Mouse (Mus musculus) gastrocnemius, postnatal 14 days (tissue): ENCODE data around the gene Ppp1r14b. TPM values are rescaled to one million over a fixed set of nuclear protein-coding genes. Genes with fewer than 3 reads are reported as not detected.

ENCODE experiments used
- DNase-seq: peaks from one replicate; pipeline ENCODE4 v3.0.0; 2021; ENCODE audit warnings: mixed read lengths
- intact Hi-C: fragments of 180-260 bp; cut with DNase I; formaldehyde crosslinking; loops from one replicate; pipeline ENCODE4 v1.15.1; 2025; ENCODE audit warnings: low total_unique reads
- total RNA-seq, 2 experiments: library from RNA; stranded (reverse); gene quantifications; 2 replicates each; pipeline ENCODE4 v1.2.3; 2021

Gene Ppp1r14b
- total RNA-seq, 2 experiments from 2014 or later = 139 to 184 TPM

GRCm38 (mm10) chr19:6941372-6942248 lies 33.2 kb upstream of the Ppp1r14b start, which contains the start of gene Bad:
Bad (plus strand) TSS chr19:6941861.
- peak; percentile 94 for DNase-seq
- intact Hi-C loops = no loop called here

- intact Hi-C loops = no loop called here
- peak; percentile 97 for DNase-seq
Measured at GRCm38 (mm10) chr19:6942249-6942691, 32.5 kb upstream of the Ppp1r14b start, which contains the start of gene Gpr137. Gpr137 (minus strand) TSS chr19:6942480.

GRCm38 (mm10) chr19:6942764-6943163 lies 32.0 kb upstream of the Ppp1r14b start:
- DNase-seq = no peak
- intact Hi-C loops = no loop called here

GRCm38 (mm10) chr19:6943709-6944108 lies 31.1 kb upstream of the Ppp1r14b start:
- no peak for DNase-seq
- intact Hi-C loops = no loop called here

GRCm38 (mm10) chr19:6947742-6948141 lies 27.0 kb upstream of the Ppp1r14b start:
- intact Hi-C loops = no loop called here
- no peak for DNase-seq

- no peak for DNase-seq
- intact Hi-C loops = no loop called here
Measured at GRCm38 (mm10) chr19:6948186-6948585, 26.6 kb upstream of the Ppp1r14b start.

GRCm38 (mm10) chr19:6949532-6949931 lies 25.2 kb upstream of the Ppp1r14b start:
- intact Hi-C loops = no loop called here
- no peak for DNase-seq

- no peak for DNase-seq
- intact Hi-C loops = no loop called here
Measured at GRCm38 (mm10) chr19:6949951-6950350, 24.8 kb upstream of the Ppp1r14b start.

GRCm38 (mm10) chr19:6950613-6951153 lies 24.1 kb upstream of the Ppp1r14b start:
- intact Hi-C loops = no loop called here
- no peak for DNase-seq

- DNase-seq = peak; percentile 93
- intact Hi-C loops = no loop called here
Measured at GRCm38 (mm10) chr19:6951381-6951968, 23.3 kb upstream of the Ppp1r14b start.

- peak; percentile 89 for DNase-seq
- intact Hi-C loops = no loop called here
Measured at GRCm38 (mm10) chr19:6951994-6952711, 22.6 kb upstream of the Ppp1r14b start.

GRCm38 (mm10) chr19:6952712-6953037 lies 22.1 kb upstream of the Ppp1r14b start:
- intact Hi-C loops = no loop called here
- DNase-seq = no peak

GRCm38 (mm10) chr19:6954046-6954445 lies 20.7 kb upstream of the Ppp1r14b start:
- intact Hi-C loops = no loop called here
- peak; percentile 52 for DNase-seq

GRCm38 (mm10) chr19:6955424-6955823 lies 19.3 kb upstream of the Ppp1r14b start:
- DNase-seq = no peak
- intact Hi-C loops = no loop called here

GRCm38 (mm10) chr19:6956461-6956860 lies 18.3 kb upstream of the Ppp1r14b start:
- intact Hi-C loops = no loop called here
- no peak for DNase-seq

GRCm38 (mm10) chr19:6968491-6969271 lies 6.1 kb upstream of the Ppp1r14b start:
- intact Hi-C loops = no loop called here
- DNase-seq = no peak

GRCm38 (mm10) chr19:6969291-6969664 lies 5.5 kb upstream of the Ppp1r14b start:
- DNase-seq = no peak
- intact Hi-C loops = no loop called here

GRCm38 (mm10) chr19:6969665-6970381 lies 4.9 kb upstream of the Ppp1r14b start:
- peak; percentile 80 for DNase-seq
- intact Hi-C loops = no loop called here
